Mouse (Mus musculus): Measurements from ENCODE around the gene Ccdc124.

- no peak for TF ChIP-seq CTCF (IDR thresholded peaks at IDR 0.05; ENCODE audit: borderline replicate concordance, insufficient read depth, low read length)
- TF ChIP-seq POLR2A (IDR thresholded peaks at IDR 0.05; ENCODE audit: low read depth, low read length): no peak
Measured at GRCm38 (mm10) chr8:70832371-70832770, 41.4 kb downstream of the Ccdc124 start.

Data from embryonic fibroblast, embryonic 13.5 days (primary cell).